Mouse (Mus musculus): ENCODE measurements at regions not wholly inside any gene's neighbourhood (a gene's known extent, or its start where the extent isn't known, plus 50 kb on each side); places are given as distances from the start of the nearest gene placed in this dataset.
A peak's percentile ranks its signal among the peaks of the same experiment; 100 is the strongest.

DNA sequence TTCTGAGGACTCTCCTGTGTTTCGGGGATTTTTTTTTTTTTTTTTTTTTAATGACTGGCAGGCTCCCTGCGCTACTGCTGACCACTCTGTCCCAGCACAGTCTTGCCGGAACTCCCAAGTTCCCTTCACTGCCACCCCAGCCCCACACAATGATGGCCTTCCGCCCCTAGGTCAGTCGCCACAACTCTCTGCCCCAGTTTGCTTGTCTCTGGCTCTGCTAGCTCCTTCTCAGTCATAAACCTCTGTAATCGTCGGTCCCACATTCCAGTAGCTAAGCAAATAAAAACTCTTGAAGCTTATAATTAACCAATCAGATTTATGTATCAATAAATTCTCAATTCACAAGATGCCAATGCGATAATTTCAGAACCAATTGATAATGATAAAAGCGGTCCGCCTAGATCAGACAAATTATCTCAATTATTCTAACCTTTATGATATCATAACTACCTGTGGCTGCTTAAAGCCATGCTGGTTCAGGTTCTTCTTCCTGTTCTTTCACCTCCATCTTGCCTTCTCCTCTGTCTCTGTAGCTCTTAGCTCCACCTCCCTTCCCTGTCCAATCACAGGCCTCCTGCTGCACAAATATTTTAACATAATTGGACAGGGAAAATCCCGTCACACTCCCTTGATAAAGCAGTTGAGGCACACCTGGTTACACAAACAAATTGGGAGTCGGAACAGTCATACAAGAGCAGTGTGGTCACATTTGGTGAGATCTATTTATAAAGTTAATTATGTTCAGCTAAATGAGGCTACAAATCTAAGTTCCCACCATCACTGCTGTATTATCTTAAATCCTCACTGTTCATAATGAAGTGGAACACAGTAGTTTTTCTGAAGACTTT, 135.2 kb upstream of the Tars start:
- H3K4me3 ChIP-seq (ENCODE audit: low read depth, low read length) = no peak overlapping the region
- H3K9ac ChIP-seq (replicated peaks; ENCODE audit: low read depth) = no peak overlapping the region
- H3K36me3 ChIP-seq (ENCODE audit: insufficient read depth, low read length) = no peaks in the 10 kb centered on the region
- no peaks in the 10 kb centered on the region for H3K9me3 ChIP-seq (ENCODE audit: low read length)
- H3K27me3 ChIP-seq (replicated peaks; ENCODE audit: insufficient read depth, low read length) = no peaks in the 10 kb centered on the region
- H3K4me1 ChIP-seq (ENCODE audit: insufficient read depth, low read depth, low read length) = no peaks in the 10 kb centered on the region
- TF ChIP-seq CTCF (IDR thresholded peaks at IDR 0.05) (no peak), EP300 (IDR thresholded peaks at IDR 0.05) (no peak)
- no peak overlapping the region for H3K27ac ChIP-seq (ENCODE audit: low read length)
- ATAC-seq (no peak), DNase-seq (ENCODE audit: low spot score) (no peak)
- WGBS = 84% methylated on average over 12 of the region's 12 CpGs
- no peak overlapping the region for H3K4me2 ChIP-seq (replicated peaks; ENCODE audit: low read depth, low read length)

DNA sequence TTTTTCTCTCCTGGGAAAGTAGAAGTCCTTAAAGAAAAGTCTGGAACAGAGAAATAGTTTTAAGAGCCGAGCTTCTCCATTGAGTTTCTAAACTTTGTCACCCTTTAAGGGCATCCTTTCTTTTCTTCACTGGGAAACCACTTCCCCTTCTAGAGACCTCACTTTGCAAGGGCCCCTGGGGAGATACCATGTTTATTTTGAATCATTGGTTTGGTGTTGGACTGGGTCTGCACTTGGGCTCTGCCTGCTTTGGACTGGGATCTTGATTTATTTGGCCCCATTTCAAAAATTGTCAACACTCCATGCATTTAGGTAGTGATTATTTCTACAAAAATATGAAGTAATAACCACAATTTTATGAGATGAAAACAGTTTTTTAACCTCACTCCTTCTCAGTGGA, 134.2 kb upstream of the Tars start:
- 47% methylated on average over 1 of the region's 1 CpGs for WGBS
- Histone ChIP-seq H3K4me3 (ENCODE audit: low read depth, low read length) (no peak overlapping the region), H3K36me3 (ENCODE audit: insufficient read depth, low read length) (no peaks in the 10 kb centered on the region), H3K27ac (ENCODE audit: low read length) (no peak overlapping the region), H3K27me3 (replicated peaks; ENCODE audit: insufficient read depth, low read length) (no peaks in the 10 kb centered on the region), H3K4me2 (replicated peaks; ENCODE audit: low read depth, low read length) (no peak overlapping the region), H3K4me1 (ENCODE audit: insufficient read depth, low read depth, low read length) (no peaks in the 10 kb centered on the region), H3K9me3 (ENCODE audit: low read length) (no peaks in the 10 kb centered on the region), H3K9ac (replicated peaks; ENCODE audit: low read depth) (no peak overlapping the region)
- no peak for TF ChIP-seq EP300 (IDR thresholded peaks at IDR 0.05)
- no peak for TF ChIP-seq CTCF (IDR thresholded peaks at IDR 0.05)
- DNase-seq (ENCODE audit: low spot score) (no peak), ATAC-seq (no peak)

DNA sequence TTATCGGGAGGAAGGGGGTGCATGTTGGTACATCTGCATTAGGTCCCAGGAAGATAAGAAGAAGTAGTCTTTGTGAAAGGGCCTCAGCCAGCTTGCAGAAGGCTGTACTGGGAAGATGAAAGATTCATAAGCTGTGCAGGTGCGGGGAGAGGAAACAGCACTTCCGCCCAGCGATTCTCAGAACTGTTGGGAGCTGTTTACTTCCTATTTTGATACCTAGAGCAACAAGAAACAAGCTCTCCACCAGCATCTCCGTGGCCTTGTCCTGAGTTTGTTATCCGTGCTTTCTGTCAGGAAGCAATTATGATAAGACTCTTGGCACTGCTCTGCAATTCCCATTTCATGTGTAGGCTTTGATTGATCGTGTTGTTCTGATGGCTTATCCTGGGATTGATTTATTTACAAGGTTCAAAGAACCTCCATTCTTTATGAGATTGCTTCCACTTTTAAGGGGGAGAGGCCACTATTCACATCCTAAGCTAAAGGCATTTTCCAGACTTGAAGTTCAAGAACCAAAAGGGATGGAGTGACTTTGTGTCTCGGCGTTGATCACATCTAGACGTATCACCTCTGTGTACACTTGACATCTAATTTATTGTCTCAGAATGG, 133.6 kb upstream of the Tars start:
- no peak overlapping the region for H3K4me2 ChIP-seq (replicated peaks; ENCODE audit: low read depth, low read length)
- H3K27me3 ChIP-seq (replicated peaks; ENCODE audit: insufficient read depth, low read length) = no peaks in the 10 kb centered on the region
- no peak overlapping the region for H3K4me3 ChIP-seq (ENCODE audit: low read depth, low read length)
- no peaks in the 10 kb centered on the region for H3K4me1 ChIP-seq (ENCODE audit: insufficient read depth, low read depth, low read length)
- no peaks in the 10 kb centered on the region for H3K36me3 ChIP-seq (ENCODE audit: insufficient read depth, low read length)
- H3K9me3 ChIP-seq (ENCODE audit: low read length) = no peaks in the 10 kb centered on the region
- WGBS = 38% methylated on average over 10 of the region's 10 CpGs
- H3K9ac ChIP-seq (replicated peaks; ENCODE audit: low read depth) = no peak overlapping the region
- ATAC-seq = peak; percentile 80
- H3K27ac ChIP-seq (ENCODE audit: low read length) = no peak overlapping the region
- TF ChIP-seq CTCF (IDR thresholded peaks at IDR 0.05) (no peak), EP300 (IDR thresholded peaks at IDR 0.05) (peak; percentile 93)
- peak; percentile 33 for DNase-seq (ENCODE audit: low spot score)

DNA sequence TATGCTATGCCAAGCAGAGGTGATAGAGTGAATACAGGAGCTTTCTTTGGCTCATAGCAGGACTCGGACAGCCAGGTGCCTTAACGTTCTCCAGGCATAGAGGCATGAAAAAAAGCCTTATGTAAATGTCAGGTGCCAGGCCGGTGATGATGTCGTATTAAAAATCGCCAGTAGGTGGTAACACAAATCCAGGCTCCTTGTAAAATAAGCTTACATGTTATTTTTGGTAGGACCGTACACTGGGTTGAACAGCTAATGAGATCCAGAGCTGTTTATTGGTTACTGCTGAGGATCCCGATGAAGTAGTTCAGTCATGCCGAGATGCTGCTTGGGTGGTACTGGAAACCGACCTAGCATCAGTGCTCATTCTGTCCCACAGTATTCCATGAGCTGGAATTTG, 133.1 kb upstream of the Tars start:
- TF ChIP-seq EP300 (IDR thresholded peaks at IDR 0.05) (no peak), CTCF (IDR thresholded peaks at IDR 0.05) (no peak)
- Histone ChIP-seq H3K36me3 (ENCODE audit: insufficient read depth, low read length) (no peaks in the 10 kb centered on the region), H3K27ac (ENCODE audit: low read length) (no peak overlapping the region), H3K4me2 (replicated peaks; ENCODE audit: low read depth, low read length) (no peak overlapping the region), H3K4me3 (ENCODE audit: low read depth, low read length) (no peak overlapping the region), H3K27me3 (replicated peaks; ENCODE audit: insufficient read depth, low read length) (no peaks in the 10 kb centered on the region), H3K9me3 (ENCODE audit: low read length) (no peaks in the 10 kb centered on the region), H3K9ac (replicated peaks; ENCODE audit: low read depth) (no peak overlapping the region), H3K4me1 (ENCODE audit: insufficient read depth, low read depth, low read length) (no peaks in the 10 kb centered on the region)
- no peak for DNase-seq (ENCODE audit: low spot score)
- 60% methylated on average over 9 of the region's 9 CpGs for WGBS
- peak; percentile 44 for ATAC-seq

DNA sequence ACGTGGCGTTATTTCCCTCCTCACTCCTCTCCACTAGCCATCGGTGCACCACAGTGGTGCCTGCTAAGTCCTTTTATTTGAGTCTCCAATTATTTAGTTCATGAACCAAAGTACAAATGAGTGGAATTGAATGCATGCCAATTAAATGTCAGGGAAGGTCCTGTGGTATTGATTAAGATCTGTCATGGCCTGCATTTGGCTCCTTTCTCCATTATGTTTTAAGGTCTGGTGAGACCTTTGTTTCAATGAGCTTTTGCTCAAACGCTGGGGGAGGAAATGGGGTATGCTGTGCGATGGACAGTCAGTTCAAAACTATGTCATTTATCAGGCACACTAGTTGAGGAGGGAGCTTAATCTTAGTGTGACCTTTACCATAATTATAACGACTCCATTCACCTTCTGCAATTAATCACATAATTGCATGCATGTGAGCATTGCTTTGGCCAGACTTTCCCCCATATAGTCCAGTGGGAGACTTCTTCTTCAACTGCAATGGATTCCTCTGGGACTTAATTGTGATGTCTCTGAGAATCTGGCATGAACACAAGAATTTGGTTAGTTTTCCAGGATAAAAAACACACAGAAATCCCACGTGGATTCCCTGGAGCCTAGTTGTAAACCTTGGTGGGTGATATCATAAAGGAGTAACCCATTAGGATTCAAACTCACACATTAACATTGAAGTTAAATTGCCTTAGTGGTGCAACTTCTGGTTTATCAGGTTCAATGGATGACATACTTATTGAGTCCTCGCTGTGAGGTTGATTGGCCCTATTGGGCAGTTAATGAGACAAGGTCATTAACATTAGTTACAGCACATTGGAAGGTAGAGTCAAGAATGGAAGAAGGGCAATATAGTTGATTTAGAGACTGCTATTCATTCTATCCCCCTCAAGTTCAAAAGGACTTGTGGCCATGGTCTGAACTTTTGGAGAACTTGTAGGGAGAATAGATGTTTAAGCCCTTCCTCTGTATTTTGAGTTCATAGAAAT, 130.7 kb upstream of the Tars start:
- WGBS = 55% methylated on average over 8 of the region's 8 CpGs
- no peak overlapping the region for H3K9ac ChIP-seq (replicated peaks; ENCODE audit: low read depth)
- H3K4me3 ChIP-seq (ENCODE audit: low read depth, low read length) = no peak overlapping the region
- no peak overlapping the region for H3K4me2 ChIP-seq (replicated peaks; ENCODE audit: low read depth, low read length)
- TF ChIP-seq CTCF (IDR thresholded peaks at IDR 0.05) = no peak
- TF ChIP-seq EP300 (IDR thresholded peaks at IDR 0.05) = no peak
- ATAC-seq (no peak), DNase-seq (ENCODE audit: low spot score) (no peak)
- H3K9me3 ChIP-seq (ENCODE audit: low read length) = no peaks in the 10 kb centered on the region
- no peak overlapping the region for H3K27ac ChIP-seq (ENCODE audit: low read length)
- H3K36me3 ChIP-seq (ENCODE audit: insufficient read depth, low read length) = no peaks in the 10 kb centered on the region
- H3K27me3 ChIP-seq (replicated peaks; ENCODE audit: insufficient read depth, low read length) = no peaks in the 10 kb centered on the region
- no peaks in the 10 kb centered on the region for H3K4me1 ChIP-seq (ENCODE audit: insufficient read depth, low read depth, low read length)
